Mouse (Mus musculus) embryonic facial prominence, embryonic 11.5 days (tissue): ENCODE results near the gene Gtf3c1. TPM values are rescaled to one million over a fixed set of nuclear protein-coding genes. Genes with fewer than 3 reads are reported as not detected.

Source experiments
- ATAC-seq: fragments of 200-750 bp; cut with Nextera tagmentation; replicated peaks from 2 replicates; pipeline ENCODE4 v1.8.0; 2017; ENCODE audit warnings: low read depth; ENCODE audit not compliant: insufficient number of reproducible peaks, low FRiP score, low TSS enrichment
- DNase-seq: peaks from one replicate; pipeline ENCODE4 v3.0.0-alpha.2; 2015; ENCODE audit warnings: low spot score
- H3K27ac ChIP-seq: fragments of 300-500 bp; sonication (generic); replicated peaks from 2 replicates; pipeline ENCODE4 v1.5.1; 2014; ENCODE audit warnings: mild to moderate bottlenecking, low read depth, low read length, control low read depth
- H3K27me3 ChIP-seq: fragments of 300-500 bp; sonication (generic); 2 replicates; pipeline ENCODE4 v1.6.1; 2014; ENCODE audit warnings: mild to moderate bottlenecking, low read length, moderate library complexity, mixed read lengths; ENCODE audit not compliant: control insufficient read depth, insufficient read depth
- H3K36me3 ChIP-seq: fragments of 300-500 bp; sonication (generic); replicated peaks from 2 replicates; pipeline ENCODE4 v1.6.1; 2014; ENCODE audit warnings: low read depth, mild to moderate bottlenecking, low read length, moderate library complexity, mixed read lengths; ENCODE audit not compliant: control insufficient read depth, insufficient read depth
- H3K4me1 ChIP-seq: fragments of 300-500 bp; sonication (generic); 2 replicates; pipeline ENCODE4 v1.6.1; 2014; ENCODE audit warnings: low read length, mixed read lengths; ENCODE audit not compliant: control insufficient read depth, insufficient read depth
- H3K4me2 ChIP-seq: fragments of 300-500 bp; sonication (generic); 2 replicates; pipeline ENCODE4 v1.6.1; 2014; ENCODE audit warnings: low read depth, mild to moderate bottlenecking, control low read depth, low read length, moderate library complexity
- H3K4me3 ChIP-seq: fragments of 300-500 bp; sonication (generic); 2 replicates; pipeline ENCODE4 v1.5.1; 2014; ENCODE audit warnings: low read depth, low read length, control low read depth
- H3K9ac ChIP-seq: fragments of 300-500 bp; sonication (generic); replicated peaks from 2 replicates; pipeline ENCODE4 v1.6.1; 2014; ENCODE audit warnings: mild to moderate bottlenecking, control low read depth, low read length
- H3K9me3 ChIP-seq: fragments of 300-500 bp; sonication (generic); replicated peaks from 2 replicates; pipeline ENCODE4 v1.6.1; 2016; ENCODE audit warnings: mild to moderate bottlenecking, low read length, inconsistent platforms, mixed read lengths; ENCODE audit not compliant: control insufficient read depth
- WGBS: fragments of 180-500 bp; shearing (Covaris S2); extraction: QIAGEN DNeasy Blood & Tissue Kit; methylation state at CpG from one replicate; pipeline ENCODE4 v1.1.7; 2014; 5-methylcytosine and 5-hydroxymethylcytosine counted together
- polyA plus RNA-seq: library from polyadenylated mRNA; unstranded; fragments of >200 nt; fragmentation: Nextera tagmentation; extraction: Ambion mirVana; gene quantifications from 2 replicates; pipeline ENCODE4 v1.2.1, GENCODE M21; 2014

Gene Gtf3c1
- polyA plus RNA-seq, 1 experiment from 2014 or later, result 29.8 TPM

DNA sequence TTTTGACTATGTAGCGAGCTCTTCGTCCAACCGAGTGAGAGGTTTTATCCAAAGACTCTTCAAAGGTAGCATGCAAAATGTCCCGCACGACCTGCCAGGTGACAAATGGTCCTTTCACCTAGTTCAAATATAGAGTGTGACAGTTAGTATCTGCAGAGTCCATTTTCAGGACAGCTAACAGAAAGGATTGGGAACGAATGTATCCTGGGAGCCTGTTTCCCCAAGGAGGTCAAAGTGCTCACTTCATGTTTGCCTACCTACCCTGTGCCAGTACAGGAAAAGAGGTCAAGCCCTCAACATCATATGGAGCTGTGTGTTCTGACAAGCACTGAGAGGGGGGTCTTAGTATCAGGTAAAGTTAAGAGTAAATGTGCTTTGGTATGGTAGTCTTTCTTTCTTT, 50.1 kb downstream of the Gtf3c1 start:
- 91% methylated on average over 6 of the region's 6 CpGs for WGBS
- no peak for DNase-seq

DNA sequence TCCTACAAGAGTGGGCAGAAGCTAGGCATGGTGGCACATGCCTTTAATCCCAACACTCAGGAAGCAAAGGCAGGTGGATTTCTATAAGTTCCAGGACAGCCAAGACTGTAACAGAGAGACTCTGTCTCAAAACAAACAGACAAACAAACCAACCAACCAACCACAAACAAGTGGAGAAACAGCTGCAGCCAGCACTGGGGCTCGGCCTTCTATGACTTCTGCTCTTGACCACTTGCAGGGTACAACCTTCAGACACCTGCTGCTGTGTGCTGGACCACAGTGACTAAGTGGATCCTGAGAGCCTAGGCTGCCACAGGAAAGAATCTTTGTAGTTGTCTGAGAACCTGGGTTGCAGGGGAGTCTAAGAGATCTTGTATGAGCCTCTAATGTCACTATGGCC, 58.6 kb downstream of the Gtf3c1 start:
- peaks cover 20% of the 10 kb centered on the region for H3K36me3 ChIP-seq
- no peaks in the 10 kb centered on the region for H3K4me1 ChIP-seq
- no peak overlapping the region for H3K27ac ChIP-seq
- no peak for ATAC-seq
- no peak overlapping the region for H3K4me2 ChIP-seq
- H3K4me3 ChIP-seq, result no peak overlapping the region
- no peak for DNase-seq
- WGBS, result 88% methylated on average over 1 of the region's 1 CpGs
- H3K9me3 ChIP-seq, result no peaks in the 10 kb centered on the region
- no peaks in the 10 kb centered on the region for H3K27me3 ChIP-seq
- no peak overlapping the region for H3K9ac ChIP-seq

More for the DNA sequence above, 50.1 kb downstream of the Gtf3c1 start:
- Histone ChIP-seq H3K9me3 (no peaks in the 10 kb centered on the region), H3K4me1 (no peaks in the 10 kb centered on the region), H3K27me3 (no peaks in the 10 kb centered on the region), H3K4me3 (no peak overlapping the region), H3K4me2 (no peak overlapping the region), H3K9ac (no peak overlapping the region), H3K36me3 (peaks cover 20% of the 10 kb centered on the region), H3K27ac (no peak overlapping the region)
- ATAC-seq, result no peak

DNA sequence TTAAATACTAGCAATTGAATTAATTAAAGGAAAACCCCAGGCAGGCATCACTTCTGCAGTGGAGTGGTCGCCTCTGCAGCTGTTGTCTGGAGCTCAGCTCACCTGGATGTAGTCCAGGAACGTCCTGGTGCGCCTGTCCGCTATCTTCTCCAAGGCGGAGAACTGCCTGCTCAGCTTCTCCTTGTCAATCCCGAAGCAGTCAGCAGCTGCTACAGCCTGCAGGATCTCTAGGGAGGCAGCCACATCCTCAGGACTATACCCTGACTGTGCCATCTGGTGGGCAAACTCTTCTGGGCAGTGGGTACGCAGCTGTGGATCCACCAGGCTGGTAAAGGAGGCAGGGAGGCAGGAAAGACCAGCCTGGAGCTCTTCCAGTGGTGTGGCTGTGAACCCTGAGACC, 62.2 kb downstream of the Gtf3c1 start:
- Histone ChIP-seq H3K9me3 (no peaks in the 10 kb centered on the region), H3K4me1 (no peaks in the 10 kb centered on the region), H3K4me3 (no peak overlapping the region), H3K9ac (no peak overlapping the region), H3K27me3 (no peaks in the 10 kb centered on the region), H3K36me3 (peaks cover 26% of the 10 kb centered on the region), H3K27ac (no peak overlapping the region), H3K4me2 (no peak overlapping the region)
- WGBS, result 94% methylated on average over 7 of the region's 7 CpGs
- no peak for ATAC-seq
- DNase-seq, result no peak

DNA sequence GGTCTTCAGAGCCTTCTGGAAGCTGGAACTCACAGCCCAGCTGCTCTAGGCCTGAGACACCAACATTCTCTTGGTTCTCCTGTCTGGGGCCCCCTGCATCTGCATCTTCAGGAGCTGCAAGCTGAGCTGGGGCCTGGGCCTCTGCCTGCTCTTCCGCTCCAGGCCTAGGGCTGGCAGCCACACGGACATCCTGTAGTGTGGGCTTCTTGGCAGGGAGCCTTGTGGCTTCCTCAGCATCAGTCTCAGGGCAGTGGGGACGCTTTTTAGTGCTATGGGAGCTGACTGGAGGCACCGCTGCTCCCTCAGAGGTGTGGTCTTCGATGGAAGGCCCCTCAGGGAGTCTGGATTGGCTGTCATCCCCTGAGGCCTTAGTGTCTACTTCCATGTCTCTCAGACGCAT, 63.7 kb downstream of the Gtf3c1 start:
- Histone ChIP-seq H3K9me3 (no peaks in the 10 kb centered on the region), H3K36me3 (peaks cover 26% of the 10 kb centered on the region), H3K4me2 (no peak overlapping the region), H3K4me1 (no peaks in the 10 kb centered on the region), H3K4me3 (no peak overlapping the region), H3K9ac (no peak overlapping the region), H3K27me3 (no peaks in the 10 kb centered on the region), H3K27ac (no peak overlapping the region)
- ATAC-seq (no peak), DNase-seq (no peak)
- 91% methylated on average over 6 of the region's 6 CpGs for WGBS

DNA sequence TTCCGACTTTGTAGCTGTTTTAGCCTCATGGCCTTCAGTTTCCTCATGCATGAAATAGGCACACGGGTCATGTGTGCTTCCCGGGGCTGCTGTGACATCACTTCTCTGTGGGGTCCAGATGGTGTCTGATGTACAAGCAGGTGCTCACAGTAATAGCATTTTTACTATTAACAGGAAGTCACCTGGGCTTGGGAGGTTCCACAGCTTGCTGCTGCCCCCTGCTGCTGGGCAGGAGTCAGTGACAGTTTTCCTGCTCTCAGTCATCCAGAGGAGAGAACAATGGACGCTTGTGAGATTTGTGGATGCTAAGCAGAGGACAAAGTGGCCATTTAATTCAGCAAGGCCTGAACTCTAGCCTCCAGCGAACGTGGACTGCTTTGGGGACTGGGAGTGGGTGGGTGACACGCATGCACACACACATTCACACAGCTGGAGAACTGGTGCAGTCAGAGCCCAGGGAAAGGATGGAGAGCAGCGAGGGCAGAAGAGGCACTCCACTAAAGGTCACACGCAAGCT, 68.7 kb downstream of the Gtf3c1 start:
- Histone ChIP-seq H3K9ac (no peak overlapping the region), H3K27ac (no peak overlapping the region)
- WGBS, result 36% methylated on average over 9 of the region's 9 CpGs

DNA sequence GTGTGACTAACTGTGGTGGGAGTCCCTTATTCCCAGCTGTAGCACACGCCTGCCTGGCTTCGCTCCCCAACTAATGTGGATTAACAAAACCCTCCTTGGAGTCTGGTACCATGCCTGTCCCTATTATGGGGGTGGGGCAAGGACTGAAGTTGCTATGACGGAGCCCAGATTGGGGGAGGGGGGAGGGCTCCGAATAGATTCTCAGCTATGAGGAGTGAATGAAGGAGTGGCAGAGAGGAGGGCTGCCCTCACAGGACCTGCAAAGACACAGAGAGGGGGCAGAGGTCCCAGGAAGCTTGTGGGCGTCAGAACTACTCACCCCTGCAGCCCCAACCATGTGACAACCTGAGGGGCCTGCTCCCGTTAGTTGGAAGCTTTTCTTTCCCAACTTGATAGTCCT, 69.2 kb downstream of the Gtf3c1 start:
- H3K27me3 ChIP-seq, result no peaks in the 10 kb centered on the region
- H3K4me1 ChIP-seq, result no peaks in the 10 kb centered on the region
- H3K4me2 ChIP-seq, result no peak overlapping the region
- no peak overlapping the region for H3K4me3 ChIP-seq
- H3K36me3 ChIP-seq, result peaks cover 12% of the 10 kb centered on the region
- H3K27ac ChIP-seq, result no peak overlapping the region
- no peak overlapping the region for H3K9ac ChIP-seq
- 73% methylated on average over 6 of the region's 6 CpGs for WGBS
- ATAC-seq (no peak), DNase-seq (no peak)
- no peaks in the 10 kb centered on the region for H3K9me3 ChIP-seq

More for the DNA sequence above, 68.7 kb downstream of the Gtf3c1 start:
- Histone ChIP-seq H3K4me3 (no peak overlapping the region), H3K4me2 (no peak overlapping the region), H3K27me3 (no peaks in the 10 kb centered on the region), H3K36me3 (peaks cover 12% of the 10 kb centered on the region), H3K4me1 (no peaks in the 10 kb centered on the region), H3K9me3 (no peaks in the 10 kb centered on the region)
- ATAC-seq (peak; percentile 29), DNase-seq (peak; percentile 70)

DNA sequence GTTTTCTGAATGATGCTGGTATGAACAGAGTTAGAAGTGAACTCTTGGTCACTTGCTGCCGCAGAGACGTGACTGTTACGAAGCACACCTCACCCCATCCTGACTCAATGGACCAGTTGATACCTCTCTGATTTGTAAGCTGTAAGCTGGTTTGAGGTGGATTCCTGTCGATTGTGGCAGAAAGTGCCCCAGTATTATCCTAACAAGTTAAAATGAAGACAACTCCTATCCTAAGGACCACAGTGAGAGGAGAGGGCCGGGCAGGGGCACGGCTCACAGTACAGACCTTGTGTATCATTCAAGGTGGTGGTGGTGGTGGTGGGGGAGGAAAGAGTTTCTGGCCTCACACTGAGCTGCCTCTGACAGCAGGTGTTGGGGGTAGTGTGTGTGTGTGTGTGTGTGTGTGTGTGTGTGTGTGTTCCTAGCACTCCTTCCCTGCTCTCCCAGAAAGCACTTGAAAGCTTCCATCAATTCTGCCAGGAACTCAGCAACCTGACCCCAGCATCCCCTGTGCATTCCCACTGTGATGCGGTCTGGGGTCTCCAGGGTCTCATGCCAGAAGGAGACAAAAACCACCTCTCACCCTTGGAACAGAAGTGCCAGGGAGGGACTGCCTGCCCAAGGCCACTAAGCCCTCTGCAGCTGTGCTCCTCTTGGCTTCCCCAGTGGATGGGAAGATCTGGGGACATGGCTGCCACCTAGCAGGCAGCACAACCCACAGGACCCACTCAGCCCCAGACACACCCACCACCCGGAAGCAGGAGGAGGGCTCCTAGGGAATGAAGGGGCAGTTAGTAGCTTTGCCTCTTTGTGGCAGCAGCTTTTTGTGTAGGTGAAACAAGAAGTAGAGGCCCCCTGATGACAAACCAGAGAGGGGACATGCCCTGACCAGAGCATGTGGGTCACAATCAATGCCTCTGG, 70.1 kb downstream of the Gtf3c1 start:
- Histone ChIP-seq H3K27ac (no peak overlapping the region), H3K4me3 (no peak overlapping the region), H3K4me1 (no peaks in the 10 kb centered on the region), H3K9me3 (no peaks in the 10 kb centered on the region), H3K36me3 (peaks cover 10% of the 10 kb centered on the region), H3K27me3 (no peaks in the 10 kb centered on the region), H3K9ac (no peak overlapping the region), H3K4me2 (no peak overlapping the region)
- WGBS, result 87% methylated on average over 8 of the region's 8 CpGs
- ATAC-seq, result no peak
- DNase-seq, result no peak

DNA sequence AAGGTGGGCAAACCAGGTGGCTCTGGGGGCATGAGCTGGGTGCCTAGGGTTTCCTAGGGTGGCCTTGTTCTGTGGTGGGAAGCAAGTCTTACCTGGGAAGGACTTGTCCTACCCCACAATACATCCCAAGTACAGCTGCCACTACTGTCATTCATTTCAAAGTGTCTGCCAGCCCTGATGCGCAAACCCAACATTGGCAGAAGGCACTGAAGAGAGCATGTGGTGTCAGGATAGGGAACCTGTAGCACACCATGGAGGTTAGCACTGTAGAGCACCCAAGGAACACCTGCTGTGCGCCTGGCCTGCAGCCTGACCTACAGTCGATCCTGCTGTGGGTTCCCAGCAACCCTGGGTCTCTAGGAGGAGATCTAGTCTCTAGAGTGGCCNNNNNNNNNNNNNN, 76.6 kb downstream of the Gtf3c1 start:
- Histone ChIP-seq H3K27ac (no peak overlapping the region), H3K4me1 (no peaks in the 10 kb centered on the region), H3K4me3 (no peak overlapping the region), H3K36me3 (no peaks in the 10 kb centered on the region), H3K9me3 (no peaks in the 10 kb centered on the region), H3K27me3 (no peaks in the 10 kb centered on the region), H3K9ac (no peak overlapping the region), H3K4me2 (no peak overlapping the region)
- WGBS, result 98% methylated on average over 3 of the region's 3 CpGs
- DNase-seq (no peak), ATAC-seq (no peak)
